Mouse (Mus musculus) kidney, adult 2 months (tissue): Measurements from ENCODE around the gene Fosl2.

ENCODE experiments used
- CTCF ChIP-seq: fragments of 200-500 bp; conservative IDR thresholded peaks from 2 replicates; pipeline ENCODE4 v1.5.1; 2011; ENCODE audit warnings: low read depth, mild to moderate bottlenecking, control low read depth, low read length, moderate library complexity, mixed read lengths; ENCODE audit not compliant: insufficient read depth, insufficient read length
- POLR2A ChIP-seq: fragments of 200-500 bp; IDR thresholded peaks from one replicate; pipeline ENCODE4 v1.6.1; 2011; ENCODE audit warnings: low read depth, low read length, control low read depth

DNA sequence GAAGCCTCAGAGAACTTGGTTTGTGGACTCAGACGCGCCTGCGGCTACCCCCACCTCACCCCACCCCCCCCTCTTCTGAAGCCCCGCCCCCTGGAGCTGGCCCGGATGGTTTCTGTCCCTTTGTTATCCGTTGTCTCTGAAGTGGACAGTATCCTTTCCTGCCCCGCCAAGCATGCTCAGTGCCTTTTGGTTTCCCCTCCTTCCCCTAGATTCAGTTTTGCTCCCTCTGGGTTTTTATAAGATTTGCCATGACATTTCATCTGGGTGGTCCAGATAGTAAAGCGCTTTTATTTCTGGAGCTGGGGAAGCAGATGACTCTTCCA, 17.8 kb downstream of the Fosl2 start:
- no peak for TF ChIP-seq CTCF
- no peak for TF ChIP-seq POLR2A
